Mouse (Mus musculus) kidney, postnatal 0 days (tissue): ENCODE data around the gene Usp31. TPM values are rescaled to one million over a fixed set of nuclear protein-coding genes. Genes with fewer than 3 reads are reported as not detected.

Source experiments
- ATAC-seq: fragments of 200-750 bp; cut with Nextera tagmentation; replicated peaks from 2 replicates; pipeline ENCODE4 v1.8.0; 2017; ENCODE audit warnings: low read depth, moderate number of reproducible peaks, moderate TSS enrichment, moderate library complexity; ENCODE audit not compliant: low FRiP score
- DNase-seq: peaks from one replicate; pipeline ENCODE4 v3.0.0-alpha.2; 2016; ENCODE audit warnings: low spot score
- H3K27ac ChIP-seq: fragments of 300-500 bp; sonication (generic); 2 replicates; pipeline ENCODE4 v1.5.1; 2014; ENCODE audit warnings: mild to moderate bottlenecking
- H3K27me3 ChIP-seq: fragments of 300-500 bp; sonication (generic); 2 replicates; pipeline ENCODE4 v1.6.1; 2014; ENCODE audit warnings: low read length, mixed read lengths; ENCODE audit not compliant: insufficient read depth
- H3K36me3 ChIP-seq: fragments of 300-500 bp; sonication (generic); 2 replicates; pipeline ENCODE4 v1.6.1; 2014; ENCODE audit warnings: low read length, mixed read lengths; ENCODE audit not compliant: insufficient read depth
- H3K4me1 ChIP-seq: fragments of 300-500 bp; sonication (generic); replicated peaks from 2 replicates; pipeline ENCODE4 v1.6.1; 2014; ENCODE audit warnings: antibody characterized with exemption, low read length, mixed read lengths; ENCODE audit not compliant: insufficient read depth
- H3K4me2 ChIP-seq: fragments of 300-500 bp; sonication (generic); 2 replicates; pipeline ENCODE4 v1.6.1; 2014; ENCODE audit warnings: mild to moderate bottlenecking, low read length, moderate library complexity, mixed read lengths
- H3K4me3 ChIP-seq: fragments of 300-500 bp; sonication (generic); replicated peaks from 2 replicates; pipeline ENCODE4 v1.5.1; 2014; ENCODE audit warnings: low read depth, low read length
- H3K9ac ChIP-seq: fragments of 300-500 bp; sonication (generic); 2 replicates; pipeline ENCODE4 v1.6.1; 2014; ENCODE audit warnings: low read depth, low read length
- H3K9me3 ChIP-seq: fragments of 300-500 bp; sonication (generic); replicated peaks from 2 replicates; pipeline ENCODE4 v1.6.1; 2016; ENCODE audit warnings: low read length, inconsistent platforms, mixed read lengths
- CTCF ChIP-seq: IDR thresholded peaks from 2 replicates; pipeline ENCODE4 v1.5.1; 2016; ENCODE audit warnings: antibody characterized with exemption, low read depth, mild to moderate bottlenecking, moderate library complexity
- WGBS: fragments of 180-500 bp; shearing (Covaris S2); extraction: QIAGEN DNeasy Blood & Tissue Kit; methylation state at CpG from one replicate; pipeline ENCODE4 v1.1.7; 2014; 5-methylcytosine and 5-hydroxymethylcytosine counted together
- polyA plus RNA-seq: library from polyadenylated mRNA; unstranded; fragments of >200 nt; fragmentation: Nextera tagmentation; extraction: Ambion mirVana; gene quantifications from 2 replicates; pipeline ENCODE4 v1.2.1, GENCODE M21; 2015

Usp31 gene
- polyA plus RNA-seq, 1 experiment from 2014 or later = 1.6 TPM

DNA sequence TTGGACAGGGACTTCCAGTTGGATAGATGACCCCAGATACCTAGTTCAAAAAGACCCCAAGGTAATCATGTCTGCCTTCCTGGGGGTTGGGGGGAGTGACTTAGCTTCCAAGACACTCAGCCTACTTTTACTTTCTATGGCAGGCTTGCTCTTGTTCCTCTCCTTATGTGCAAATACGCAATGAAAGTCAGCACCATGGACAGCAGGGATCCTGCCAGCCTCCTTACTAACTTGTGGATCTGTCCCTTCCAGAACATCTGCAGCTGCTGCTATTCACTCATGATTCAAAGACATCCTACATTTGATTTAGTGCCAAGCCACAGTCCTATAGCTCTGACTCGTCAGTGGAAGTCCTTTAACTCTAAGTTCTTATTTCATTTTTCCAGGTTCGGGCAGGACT lies 110.7 kb downstream of the Usp31 start:
- DNase-seq (peak; percentile 84), ATAC-seq (no peak)
- no peak overlapping the region for H3K27ac ChIP-seq
- WGBS = 46% methylated on average over 3 of the region's 3 CpGs
- H3K9me3 ChIP-seq = no peaks in the 10 kb centered on the region; the same call in 1 of the 2 replicates
- H3K4me2 ChIP-seq = no peak overlapping the region
- H3K36me3 ChIP-seq = no peaks in the 10 kb centered on the region
- H3K9ac ChIP-seq = no peak overlapping the region
- no peak for TF ChIP-seq CTCF
- H3K27me3 ChIP-seq = no peaks in the 10 kb centered on the region
- H3K4me3 ChIP-seq = no peak overlapping the region
- H3K4me1 ChIP-seq = no peaks in the 10 kb centered on the region

DNA sequence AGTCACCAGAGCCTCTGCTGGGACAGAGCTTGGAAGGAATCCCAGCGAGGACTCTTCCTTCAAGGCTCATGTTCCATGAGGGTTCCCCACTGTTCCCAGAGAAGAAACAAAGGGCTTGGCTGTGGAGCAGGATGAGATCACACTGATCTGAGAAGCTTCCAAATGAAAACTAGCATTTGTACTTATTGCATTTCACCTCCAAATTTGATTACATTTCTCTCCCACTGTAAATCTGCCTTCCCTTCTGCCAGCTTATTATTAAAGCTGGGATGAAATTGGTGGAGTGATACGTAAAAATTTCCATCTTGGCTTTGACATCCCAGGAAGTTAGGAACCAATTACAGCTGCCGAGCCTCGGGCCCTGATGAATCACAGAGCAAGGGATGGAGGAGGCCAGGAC lies 111.6 kb downstream of the Usp31 start:
- Histone ChIP-seq H3K27me3 (no peaks in the 10 kb centered on the region), H3K27ac (no peak overlapping the region), H3K9ac (no peak overlapping the region), H3K4me2 (no peak overlapping the region), H3K4me3 (no peak overlapping the region), H3K36me3 (no peaks in the 10 kb centered on the region), H3K4me1 (no peaks in the 10 kb centered on the region), H3K9me3 (no peaks in the 10 kb centered on the region)
- TF ChIP-seq CTCF = no peak
- WGBS = 77% methylated on average over 4 of the region's 4 CpGs
- DNase-seq = no peak
- ATAC-seq = no peak

DNA sequence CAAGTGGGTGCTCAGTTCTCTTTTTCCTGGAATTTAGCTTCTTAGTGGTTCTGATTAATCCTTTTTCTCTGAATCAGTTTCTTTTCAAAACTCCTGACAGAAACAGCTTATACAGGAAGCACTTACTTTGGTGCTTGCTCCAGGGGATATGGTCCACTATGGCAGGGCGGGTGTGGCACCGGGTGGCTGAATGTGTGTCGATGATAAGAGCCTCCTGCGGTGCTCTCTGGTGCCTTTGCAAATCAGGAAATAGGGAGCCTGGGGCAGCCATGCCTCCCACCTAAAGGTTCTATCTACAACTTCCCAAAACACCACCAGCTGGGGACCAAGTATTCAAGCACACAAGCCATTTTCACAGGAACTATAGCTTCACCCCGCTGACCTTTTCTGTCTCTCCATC lies 112.0 kb downstream of the Usp31 start:
- H3K9ac ChIP-seq = no peak overlapping the region
- no peaks in the 10 kb centered on the region for H3K36me3 ChIP-seq
- DNase-seq (no peak), ATAC-seq (no peak)
- no peak overlapping the region for H3K4me2 ChIP-seq
- no peaks in the 10 kb centered on the region for H3K27me3 ChIP-seq
- no peak overlapping the region for H3K4me3 ChIP-seq
- no peak for TF ChIP-seq CTCF
- no peak overlapping the region for H3K27ac ChIP-seq
- H3K9me3 ChIP-seq = no peaks in the 10 kb centered on the region
- WGBS = 87% methylated on average over 5 of the region's 5 CpGs
- no peaks in the 10 kb centered on the region for H3K4me1 ChIP-seq

DNA sequence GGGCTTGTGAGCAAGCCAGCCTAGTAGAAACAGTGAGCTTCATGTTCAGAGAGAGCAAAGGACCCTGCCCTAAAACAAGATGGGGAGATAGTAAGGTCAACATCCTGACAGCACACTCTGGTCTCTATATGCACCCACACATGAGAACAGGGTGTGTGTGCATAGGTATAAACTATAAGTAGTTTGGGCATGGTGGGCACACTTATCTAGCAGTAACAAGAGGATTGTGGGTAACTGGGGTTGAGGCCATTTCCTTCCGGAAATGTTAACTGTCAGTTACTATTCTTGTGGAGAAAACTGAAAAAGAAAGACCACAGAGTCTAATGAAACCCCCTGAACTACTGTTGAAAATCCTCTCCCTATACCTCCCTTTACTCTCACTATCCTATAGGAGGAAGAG lies 112.4 kb downstream of the Usp31 start:
- no peaks in the 10 kb centered on the region for H3K9me3 ChIP-seq
- WGBS = 80% methylated on average over 1 of the region's 1 CpGs
- no peak for ATAC-seq

More for the DNA sequence above, 112.4 kb downstream of the Usp31 start:
- H3K4me2 ChIP-seq = no peak overlapping the region
- H3K9ac ChIP-seq = no peak overlapping the region
- no peak for DNase-seq
- H3K4me3 ChIP-seq = no peak overlapping the region
- no peak overlapping the region for H3K27ac ChIP-seq
- H3K36me3 ChIP-seq = no peaks in the 10 kb centered on the region
- no peak for TF ChIP-seq CTCF
- no peaks in the 10 kb centered on the region for H3K4me1 ChIP-seq
- H3K27me3 ChIP-seq = no peaks in the 10 kb centered on the region

Other genes starting within 250 kb of the Usp31 start
- 59.7 and 64.2 TPM in 2 replicates for gene Scnn1g, start 27.2 kb upstream of the Usp31 start, polyA plus RNA-seq
- gene Scnn1b, start 157.8 kb upstream of the Usp31 start, polyA plus RNA-seq = 74.1 and 82.9 TPM in 2 replicates